Mouse (Mus musculus) midbrain, postnatal 0 days (tissue): ENCODE measurements around the gene Fcgr3. TPM values are rescaled to one million over a fixed set of nuclear protein-coding genes. Genes with fewer than 3 reads are reported as not detected.
"Not testable (repeated sequence)": the region's sequence is repeated elsewhere in the genome, so short reads cannot be mapped to it uniquely, and the experiment has no call there.

Experiments used
- ATAC-seq: fragments of 200-750 bp; cut with Nextera tagmentation; 2 replicates; pipeline ENCODE4 v1.8.0; 2017; ENCODE audit warnings: moderate number of reproducible peaks, mild to moderate bottlenecking, moderate TSS enrichment, moderate library complexity; ENCODE audit not compliant: low FRiP score
- DNase-seq: peaks from one replicate; pipeline ENCODE4 v3.0.0-alpha.2; 2015; ENCODE audit warnings: low spot score
- H3K27ac ChIP-seq: fragments of 300-500 bp; sonication (generic); 2 replicates; pipeline ENCODE4 v1.5.1; 2014; ENCODE audit warnings: low read depth, mild to moderate bottlenecking, low read length, mixed read lengths
- H3K27me3 ChIP-seq: fragments of 300-500 bp; sonication (generic); 2 replicates; pipeline ENCODE4 v1.6.1; 2014; ENCODE audit warnings: low read length, control low read depth, mixed read lengths; ENCODE audit not compliant: insufficient read depth
- H3K36me3 ChIP-seq: fragments of 300-500 bp; sonication (generic); 2 replicates; pipeline ENCODE4 v1.6.1; 2014; ENCODE audit warnings: low read length, control low read depth, mixed read lengths; ENCODE audit not compliant: insufficient read depth
- H3K4me1 ChIP-seq: fragments of 300-500 bp; sonication (generic); 2 replicates; pipeline ENCODE4 v1.6.1; 2014; ENCODE audit warnings: mild to moderate bottlenecking, control low read depth, antibody characterized with exemption, low read length, mixed read lengths; ENCODE audit not compliant: insufficient read depth
- H3K4me2 ChIP-seq: fragments of 300-500 bp; sonication (generic); 2 replicates; pipeline ENCODE4 v1.6.1; 2014; ENCODE audit warnings: low read depth, mild to moderate bottlenecking, low read length, mixed read lengths; ENCODE audit not compliant: poor library complexity, severe bottlenecking
- H3K4me3 ChIP-seq: fragments of 300-500 bp; sonication (generic); 2 replicates; pipeline ENCODE4 v1.5.1; 2014; ENCODE audit warnings: low read depth, mild to moderate bottlenecking, low read length, moderate library complexity
- H3K9ac ChIP-seq: fragments of 300-500 bp; sonication (generic); replicated peaks from 2 replicates; pipeline ENCODE4 v1.6.1; 2014; ENCODE audit warnings: mild to moderate bottlenecking, low read length, moderate library complexity, mixed read lengths; ENCODE audit not compliant: poor library complexity, severe bottlenecking
- H3K9me3 ChIP-seq: fragments of 300-500 bp; sonication (generic); 2 replicates; pipeline ENCODE4 v1.6.1; 2016; ENCODE audit warnings: low read length, control low read depth
- CTCF ChIP-seq: IDR thresholded peaks from 2 replicates; pipeline ENCODE4 v1.5.1; 2016; ENCODE audit warnings: antibody characterized with exemption, mild to moderate bottlenecking
- WGBS: fragments of 180-500 bp; shearing (Covaris S2); extraction: QIAGEN DNeasy Blood & Tissue Kit; methylation state at CpG from one replicate; pipeline ENCODE4 v1.1.7; 2014; 5-methylcytosine and 5-hydroxymethylcytosine counted together
- polyA plus RNA-seq: library from polyadenylated mRNA; unstranded; fragments of >200 nt; fragmentation: Nextera tagmentation; extraction: Ambion mirVana; gene quantifications from 2 replicates; pipeline ENCODE4 v1.2.1, GENCODE M21; 2015
- total RNA-seq: library from RNA; depleted of rRNA; stranded (reverse); fragments of >200 nt; gene quantifications from 2 replicates; pipeline ENCODE4 v1.2.3, GENCODE M21; 2014; rRNA removed

The Fcgr3 gene
- 18.1 and 19.8 TPM in 2 replicates for total RNA-seq
- polyA plus RNA-seq: 12.8 and 14.2 TPM in 2 replicates

DNA sequence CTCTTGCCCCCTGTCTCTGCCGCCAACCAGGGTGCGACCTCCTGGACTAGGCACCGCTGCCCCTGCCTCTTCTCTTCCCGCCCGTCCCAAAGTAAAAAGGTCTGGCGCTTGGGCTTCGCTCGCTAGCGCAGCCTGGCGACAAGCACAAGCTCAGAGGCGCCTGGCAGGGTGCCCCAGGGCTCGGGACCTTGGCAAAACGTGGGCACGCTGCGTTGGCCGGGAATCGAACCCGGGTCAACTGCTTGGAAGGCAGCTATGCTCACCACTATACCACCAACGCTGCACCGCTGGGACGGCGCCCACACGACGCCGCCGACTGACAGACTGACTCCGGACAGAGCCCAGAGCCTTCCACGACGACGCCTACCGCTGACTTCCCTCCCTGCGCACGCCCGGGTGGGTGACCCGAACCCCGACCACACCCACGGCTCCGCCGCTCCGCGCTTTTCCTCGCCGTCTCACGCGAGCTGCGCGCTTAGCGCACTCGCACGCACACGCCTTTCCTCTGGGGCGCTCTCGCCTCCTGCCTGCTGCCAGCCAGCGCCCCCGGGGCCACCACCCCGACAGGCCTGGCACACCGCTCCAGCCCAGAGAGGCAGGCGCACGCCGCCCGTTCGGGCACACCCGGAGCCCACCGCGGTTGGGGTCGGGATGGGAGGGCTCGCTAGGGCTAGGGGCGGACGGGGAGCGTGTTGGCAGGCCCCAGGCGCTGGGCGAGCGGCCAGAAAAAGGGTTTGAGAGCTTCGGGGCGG is at the start of gene Fcgr3:
Gene Fcgr3, minus strand, starts transcription at position 445 of the 752 bp plus-strand sequence.
- not testable (repeated sequence) for H3K9me3 ChIP-seq, H3K27ac ChIP-seq, H3K36me3 ChIP-seq, H3K4me1 ChIP-seq
- TF ChIP-seq CTCF: peak; percentile 55
- 2% methylated on average over 41 of the region's 75 CpGs for WGBS
- DNase-seq (peak; percentile 67), ATAC-seq (peak; percentile 70)
- H3K4me2 ChIP-seq: peak within 1 kb of the TSS; percentile 40
- H3K4me3 ChIP-seq: peak within 1 kb of the TSS; percentile 30
- H3K9ac ChIP-seq: 0 out of 2 replicates have a peak within 1 kb of the TSS, but pooled peaks have one; percentile 0
- peaks cover 30% of the 10 kb centered on the region for H3K27me3 ChIP-seq

DNA sequence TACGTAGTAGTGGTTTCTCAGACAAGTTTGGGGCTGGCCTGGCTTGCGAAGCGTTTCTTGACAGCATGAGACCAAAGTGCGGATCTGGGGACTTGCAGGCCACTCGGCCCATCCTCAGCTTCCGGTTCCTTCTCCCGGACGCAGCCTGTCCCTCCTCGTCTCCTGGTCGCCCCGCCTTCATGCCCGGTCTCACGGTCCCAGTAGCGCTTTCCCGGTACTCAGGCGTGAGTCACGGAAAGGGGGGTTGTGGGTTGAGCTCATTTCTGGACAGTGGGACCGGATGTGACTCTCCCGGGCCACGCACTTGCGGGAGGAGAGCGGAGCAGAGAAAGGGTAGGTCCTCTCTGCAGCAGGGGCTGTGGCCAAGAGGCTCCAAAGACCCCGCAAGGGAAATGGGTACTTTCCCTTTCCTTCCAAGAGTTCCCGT is 49.2 kb upstream of the Fcgr3 start, which contains the start of gene Cfap126:
Gene Cfap126, plus strand, starts transcription at position 46 of the 427 bp plus-strand sequence.
- Histone ChIP-seq H3K36me3 (no peaks in the 10 kb centered on the region), H3K4me2 (peak within 1 kb of the TSS; percentile 74), H3K4me3 (peak within 1 kb of the TSS; percentile 39), H3K4me1 (no peaks in the 10 kb centered on the region), H3K9me3 (no peaks in the 10 kb centered on the region), H3K27me3 (no peaks in the 10 kb centered on the region), H3K9ac (peak within 1 kb of the TSS; percentile 48), H3K27ac (peak within 1 kb of the TSS; percentile 9)
- peak; percentile 52 for DNase-seq
- no peak; the same call in 1 of the 2 replicates for ATAC-seq
- no peak for TF ChIP-seq CTCF
- 1% methylated on average over 24 of the region's 24 CpGs for WGBS

DNA sequence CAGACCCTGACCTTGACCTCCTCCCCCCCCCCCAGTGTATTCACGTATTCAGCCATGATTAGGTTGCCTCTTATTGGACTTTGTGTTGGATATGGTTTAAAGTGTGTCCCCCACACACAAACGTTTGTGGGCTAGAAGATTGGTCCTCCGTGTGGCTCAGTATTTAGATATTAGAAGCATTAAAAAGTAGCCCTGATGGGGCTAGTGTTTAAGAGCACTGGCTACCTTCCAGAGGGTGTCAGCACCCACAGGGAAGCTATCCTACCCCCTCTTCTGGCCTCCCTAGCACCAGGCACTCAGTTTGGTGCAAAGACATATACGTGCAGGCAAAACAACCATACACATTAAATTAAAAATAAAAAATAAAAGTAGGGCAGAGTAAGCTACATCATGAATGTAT is 48.3 kb upstream of the Fcgr3 start:
- Histone ChIP-seq H3K27me3 (no peaks in the 10 kb centered on the region), H3K36me3 (no peaks in the 10 kb centered on the region), H3K4me2 (no peak overlapping the region), H3K4me3 (no peak overlapping the region), H3K27ac (no peak overlapping the region), H3K9me3 (no peaks in the 10 kb centered on the region), H3K9ac (no peak overlapping the region), H3K4me1 (no peaks in the 10 kb centered on the region)
- no peak for DNase-seq
- no peak; the same call in 1 of the 2 replicates for TF ChIP-seq CTCF
- WGBS: 82% methylated on average over 4 of the region's 4 CpGs
- ATAC-seq: no peak

DNA sequence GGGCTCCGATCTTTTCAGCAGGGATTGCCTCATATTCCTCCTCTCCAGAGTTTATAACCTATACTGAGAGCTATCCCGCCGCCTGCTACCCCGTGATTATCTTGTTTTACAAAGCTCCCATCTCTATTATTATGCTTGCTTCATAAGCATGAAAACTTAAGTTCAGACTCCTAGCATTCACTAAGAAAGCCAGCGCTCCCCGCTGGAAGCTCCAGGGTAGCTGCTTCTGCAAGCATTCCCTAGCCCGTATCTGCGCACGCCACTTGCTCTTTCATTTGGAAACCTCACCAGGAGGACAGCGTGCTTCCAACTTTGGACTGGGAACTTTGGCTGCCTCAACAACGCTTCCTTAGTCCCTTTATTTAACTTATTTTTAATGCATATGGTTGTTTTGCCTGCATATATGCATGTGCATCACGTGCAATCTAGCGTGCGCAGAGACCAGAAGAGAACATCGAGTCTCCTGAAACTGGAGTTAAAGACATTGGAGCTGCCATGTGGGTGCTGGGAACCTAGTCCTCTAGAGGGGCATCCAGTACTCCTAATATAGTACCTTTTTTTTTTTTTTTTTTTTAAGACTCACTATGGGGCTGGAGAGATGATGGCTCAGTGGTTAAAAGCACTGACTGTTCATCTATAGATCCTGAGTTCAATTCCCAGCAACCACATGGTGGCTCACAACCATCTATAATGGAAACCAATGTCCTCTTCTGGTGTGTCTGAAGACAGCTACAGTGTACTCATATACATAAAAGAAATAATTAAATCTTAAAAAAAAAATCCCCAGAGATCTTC is 47.2 kb upstream of the Fcgr3 start:
- ATAC-seq: no peak
- no peak overlapping the region; the same call in 1 of the 2 replicates for H3K9ac ChIP-seq
- no peaks in the 10 kb centered on the region for H3K27me3 ChIP-seq
- TF ChIP-seq CTCF: peak; percentile 7; the same call in 1 of the 2 replicates
- 3% methylated on average over 15 of the region's 15 CpGs for WGBS
- no peaks in the 10 kb centered on the region for H3K4me1 ChIP-seq
- H3K27ac ChIP-seq: no peak overlapping the region; the same call in 1 of the 2 replicates
- no peaks in the 10 kb centered on the region for H3K9me3 ChIP-seq
- peak overlapping the region; percentile 51 for H3K4me3 ChIP-seq
- H3K36me3 ChIP-seq: no peaks in the 10 kb centered on the region
- peak; percentile 49 for DNase-seq
- H3K4me2 ChIP-seq: peak overlapping the region; percentile 69

DNA sequence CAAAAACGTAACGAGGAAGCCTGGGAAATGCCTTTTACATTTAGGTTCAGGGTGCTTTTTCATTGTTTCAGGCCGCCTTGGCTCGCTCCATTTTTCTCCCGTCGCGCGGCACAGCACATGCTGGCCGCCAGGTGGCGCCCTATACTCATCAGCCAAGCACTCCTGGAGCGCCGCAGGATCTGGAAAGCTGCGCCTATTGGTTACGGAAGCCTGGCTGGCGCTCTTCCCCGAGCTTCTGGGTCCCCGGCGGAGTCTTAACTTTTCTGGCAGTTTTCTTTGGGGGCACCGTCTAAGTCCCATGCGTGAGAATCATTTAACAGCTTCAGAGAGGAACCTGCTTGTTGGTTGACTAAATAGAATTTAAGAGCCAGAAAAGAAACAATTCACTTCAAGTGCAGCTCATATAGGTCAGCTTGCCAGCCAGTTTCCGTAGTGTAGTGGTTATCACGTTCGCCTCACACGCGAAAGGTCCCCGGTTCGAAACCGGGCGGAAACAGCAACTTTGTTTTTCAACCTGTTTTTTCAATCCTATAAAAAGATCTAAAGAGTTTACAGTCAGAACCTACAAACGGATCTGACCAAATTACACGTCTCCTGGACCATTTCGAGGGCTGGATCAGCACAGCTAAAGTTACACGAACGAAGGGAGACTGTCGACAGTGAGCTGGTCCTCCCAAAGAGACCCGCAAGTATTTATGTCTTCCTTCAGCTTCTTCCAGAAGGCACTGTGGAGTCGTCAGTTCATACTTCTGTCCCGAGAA is 46.5 kb upstream of the Fcgr3 start:
- no peaks in the 10 kb centered on the region for H3K9me3 ChIP-seq
- peak; percentile 97 for TF ChIP-seq CTCF
- DNase-seq (peak; percentile 98), ATAC-seq (peak; percentile 90)
- WGBS: under 1% methylated on average over 38 of the region's 38 CpGs
- peak overlapping the region; percentile 51 for H3K4me3 ChIP-seq
- peak overlapping the region; percentile 69 for H3K4me2 ChIP-seq
- peak overlapping the region; percentile 46 for H3K9ac ChIP-seq
- H3K27me3 ChIP-seq: no peaks in the 10 kb centered on the region
- H3K27ac ChIP-seq: peak overlapping the region; percentile 89
- no peaks in the 10 kb centered on the region for H3K36me3 ChIP-seq
- H3K4me1 ChIP-seq: no peaks in the 10 kb centered on the region
